12 mouse cellular contexts compared by ENCODE assay signal in the genomic region with DNA sequence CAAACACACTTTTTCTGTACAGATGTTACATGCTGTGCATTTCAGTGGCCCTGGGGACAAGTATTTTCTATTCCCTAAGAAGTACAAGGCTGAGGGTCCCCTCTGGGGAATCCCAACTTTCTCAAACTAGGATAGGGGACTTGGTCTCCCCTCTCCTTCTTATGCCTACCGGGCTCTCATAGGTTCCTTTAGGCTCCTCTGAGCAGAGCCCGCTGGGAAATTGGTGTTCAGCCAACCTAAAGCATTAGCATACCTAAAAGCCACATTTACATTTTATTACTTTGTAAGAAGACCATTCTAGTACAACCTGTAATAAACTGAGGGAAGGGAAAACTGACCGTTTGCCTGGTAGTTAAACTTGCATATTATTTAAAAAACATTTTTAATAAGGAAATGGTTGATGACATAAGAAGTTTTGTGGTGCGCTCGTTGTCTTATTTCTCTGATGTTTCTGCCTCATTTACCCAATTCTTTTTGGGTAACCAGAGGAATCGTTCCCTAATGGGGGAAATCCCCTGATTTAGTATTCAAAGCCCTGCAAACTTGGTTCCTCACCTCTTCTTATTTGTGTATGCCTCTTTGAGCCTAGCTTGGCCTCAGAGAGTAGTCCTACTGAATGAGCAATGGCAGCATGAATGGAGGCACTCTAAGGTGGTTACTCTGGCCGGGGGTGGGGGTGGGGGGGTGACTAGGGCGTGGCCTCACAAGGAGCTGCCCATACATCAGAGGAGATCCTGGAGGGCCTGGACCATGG. TPM values are rescaled to one million over a fixed set of nuclear protein-coding genes. Genes with fewer than 3 reads are reported as not detected.
DNase-seq lines count a peak whose midpoint lies in the region; ATAC-seq and TF ChIP-seq lines count a peak whose summit lies in the region.
"Had no signal": no experiment of that assay in that cellular context is flagged by ENCODE, and none has a peak within 500 bp of the region (broad histone marks: within the 10 kb centered on the region; RNA-seq: fewer than 3 reads in every experiment).

No protein-coding gene starts in this region.

- H3K9me3 ChIP-seq in forebrain, embryonic 11.5 days (ENCODE audit: control insufficient read depth, low read length): no peaks in the 10 kb centered on the region
- no peaks in the 10 kb centered on the region for H3K9me3 ChIP-seq in stomach, postnatal 0 days (ENCODE audit: control insufficient read depth, low read length)
- no peaks in the 10 kb centered on the region for H3K9me3 ChIP-seq in liver, postnatal 0 days (ENCODE audit: low read length)
- H3K9me3 ChIP-seq: heart, embryonic 15.5 days; megakaryocyte, embryonic 14.5 days had no signal

- H3K27ac ChIP-seq in kidney, adult 2 months (ENCODE audit: insufficient read depth, low read depth, low read length): no peak overlapping the region
- H3K27ac ChIP-seq in forebrain, embryonic 11.5 days (ENCODE audit: low read depth, low read length): 0 out of 2 replicates have a peak overlapping the region, but pooled peaks have one; percentile 37
- H3K27ac ChIP-seq in stomach, postnatal 0 days (replicated peaks): no peak overlapping the region
- no peak overlapping the region for H3K27ac ChIP-seq in liver, postnatal 0 days (ENCODE audit: low read depth)
- H3K27ac ChIP-seq: heart, embryonic 15.5 days had no signal

- no peak overlapping the region for H3K4me2 ChIP-seq in forebrain, embryonic 11.5 days (ENCODE audit: low read depth, low read length, severe bottlenecking)
- no peak overlapping the region for H3K4me2 ChIP-seq in stomach, postnatal 0 days (replicated peaks; ENCODE audit: low read depth)
- no peak overlapping the region for H3K4me2 ChIP-seq in liver, postnatal 0 days (ENCODE audit: low read depth, low read length)
- H3K4me2 ChIP-seq: heart, embryonic 15.5 days had no signal

- TF ChIP-seq CTCF in kidney, adult 2 months (conservative IDR thresholded peaks at IDR 0.05; ENCODE audit: insufficient read depth, insufficient read length, low read depth, low read length): no peak
- TF ChIP-seq CTCF in stomach, postnatal 0 days (IDR thresholded peaks at IDR 0.05; ENCODE audit: low read depth): no peak
- TF ChIP-seq CTCF in liver, postnatal 0 days (IDR thresholded peaks at IDR 0.05; ENCODE audit: low read depth): no peak

- no peaks in the 10 kb centered on the region for H3K4me1 ChIP-seq in kidney, adult 2 months (ENCODE audit: control insufficient read depth, insufficient read depth, low read length)
- peaks cover 13% of the 10 kb centered on the region; the same call in 1 of the 2 replicates for H3K4me1 ChIP-seq in forebrain, embryonic 11.5 days (replicated peaks; ENCODE audit: control insufficient read depth, insufficient read depth, low read length)
- no peaks in the 10 kb centered on the region for H3K4me1 ChIP-seq in stomach, postnatal 0 days (replicated peaks; ENCODE audit: control insufficient read depth, insufficient read depth)
- H3K4me1 ChIP-seq in liver, postnatal 0 days (ENCODE audit: insufficient read depth): 0 out of 2 replicates have a peak, but pooled peaks cover 3% of the 10 kb centered on the region
- H3K4me1 ChIP-seq: heart, embryonic 15.5 days had no signal

- peak; percentile 39 for DNase-seq in kidney, adult 2 months
- DNase-seq in kidney, adult 11 months: no peak
- peak; percentile 34 for DNase-seq in CD4-positive helper T cell, adult 2 months (ENCODE audit: low read depth, low spot score)
- peak; percentile 75 for DNase-seq in forebrain, embryonic 11.5 days (ENCODE audit: low spot score)
- peak; percentile 76 for DNase-seq in induced T-regulatory cell, adult 2 months (ENCODE audit: low read depth)
- DNase-seq in stomach, postnatal 0 days (ENCODE audit: low spot score): no peak
- no peak for DNase-seq in heart, postnatal 4 days
- DNase-seq in liver, postnatal 0 days: no peak
- DNase-seq: cerebellum, postnatal 36 days; thymus, postnatal 25 days had no signal

- H3K4me3 ChIP-seq in kidney, adult 2 months (ENCODE audit: insufficient read depth, low read depth, low read length): no peak overlapping the region
- no peak overlapping the region for H3K4me3 ChIP-seq in forebrain, embryonic 11.5 days (ENCODE audit: low read depth, low read length)
- H3K4me3 ChIP-seq in stomach, postnatal 0 days (ENCODE audit: low read depth, low read length): no peak overlapping the region
- no peak overlapping the region for H3K4me3 ChIP-seq in liver, postnatal 0 days (ENCODE audit: low read depth, low read length)
- H3K4me3 ChIP-seq: heart, embryonic 15.5 days; megakaryocyte, embryonic 14.5 days had no signal

- no peak overlapping the region for H3K9ac ChIP-seq in forebrain, embryonic 11.5 days (ENCODE audit: low read length)
- no peak overlapping the region for H3K9ac ChIP-seq in stomach, postnatal 0 days (ENCODE audit: low read length)
- no peak overlapping the region for H3K9ac ChIP-seq in liver, postnatal 0 days (replicated peaks)
- H3K9ac ChIP-seq: heart, embryonic 15.5 days had no signal

- TF ChIP-seq POLR2A in kidney, adult 2 months (IDR thresholded peaks at IDR 0.05; ENCODE audit: low read depth, low read length): no peak

- WGBS in kidney, adult 2 months: 51% methylated on average over 8 of the region's 8 CpGs
- 19% methylated on average over 8 of the region's 8 CpGs for WGBS in forebrain, embryonic 11.5 days
- 67% methylated on average over 8 of the region's 8 CpGs for WGBS in stomach, postnatal 0 days
- WGBS in liver, postnatal 0 days (ENCODE audit: insufficient replicate concordance): 76% methylated on average over 8 of the region's 8 CpGs

- H3K27me3 ChIP-seq in kidney, adult 2 months (replicated peaks; ENCODE audit: control insufficient read depth, insufficient read depth, low read length): no peaks in the 10 kb centered on the region
- no peaks in the 10 kb centered on the region for H3K27me3 ChIP-seq in forebrain, embryonic 11.5 days (ENCODE audit: control insufficient read depth, insufficient read depth, low read length)
- H3K27me3 ChIP-seq in stomach, postnatal 0 days (ENCODE audit: control insufficient read depth, insufficient read depth, low read length): no peaks in the 10 kb centered on the region
- no peaks in the 10 kb centered on the region for H3K27me3 ChIP-seq in liver, postnatal 0 days (ENCODE audit: insufficient read depth, low read length)
- H3K27me3 ChIP-seq: heart, embryonic 15.5 days had no signal

- TF ChIP-seq EP300 in stomach, postnatal 0 days (optimal IDR thresholded peaks at IDR 0.05): no peak
- no peak for TF ChIP-seq EP300 in liver, postnatal 0 days (IDR thresholded peaks at IDR 0.05; ENCODE audit: low read depth)

- ATAC-seq in forebrain, embryonic 11.5 days (replicated peaks; ENCODE audit: low FRiP score): peak; percentile 84
- no peak for ATAC-seq in stomach, postnatal 0 days (ENCODE audit: low FRiP score, low TSS enrichment)
- no peak for ATAC-seq in liver, postnatal 0 days

- no peaks in the 10 kb centered on the region for H3K36me3 ChIP-seq in kidney, adult 2 months (ENCODE audit: control insufficient read depth, insufficient read depth, low read length)
- H3K36me3 ChIP-seq in forebrain, embryonic 11.5 days (ENCODE audit: control insufficient read depth, insufficient read depth, low read length): no peaks in the 10 kb centered on the region
- H3K36me3 ChIP-seq in stomach, postnatal 0 days (ENCODE audit: control insufficient read depth, insufficient read depth, low read length): no peaks in the 10 kb centered on the region
- H3K36me3 ChIP-seq in liver, postnatal 0 days (replicated peaks; ENCODE audit: insufficient read depth, low read length): no peaks in the 10 kb centered on the region
- H3K36me3 ChIP-seq: heart, embryonic 15.5 days had no signal

RNA-seq across cellular contexts. Expression of a gene that starts 42.1 kb away (rescaled TPM):
- 109 and 111 TPM in 2 replicates for polyA plus RNA-seq in kidney, adult 2 months (2012; rRNA removed)
- 164 and 173 TPM in 2 replicates for polyA plus RNA-seq in forebrain, embryonic 11.5 days (2014; fragmentation: Nextera tagmentation; extraction: Ambion mirVana)
- polyA plus RNA-seq in stomach, postnatal 0 days (2015; fragmentation: Nextera tagmentation; extraction: Ambion mirVana): 90.8 and 98.5 TPM in 2 replicates
- total RNA-seq in heart, postnatal 4 days (2021): 100 to 1,000 TPM; 174 to 188 TPM
- polyA plus RNA-seq in liver, postnatal 0 days (2015; fragmentation: Nextera tagmentation; extraction: Ambion mirVana): 42.0 and 45.7 TPM in 2 replicates

Comparison
In these comparisons a context has a peak if more than half of its experiments do, and no peak if none do; other contexts are left out.
1. DNase-seq: peak in kidney, adult 2 months (single experiment), CD4-positive helper T cell, adult 2 months (single experiment), forebrain, embryonic 11.5 days (single experiment) and induced T-regulatory cell, adult 2 months (single experiment); none in kidney, adult 11 months (single experiment), stomach, postnatal 0 days (single experiment), heart, postnatal 4 days (single experiment) and liver, postnatal 0 days (single experiment).